Mouse (Mus musculus): Measurements from ENCODE around the gene Myl6b. TPM values are rescaled to one million over a fixed set of nuclear protein-coding genes. Genes with fewer than 3 reads are reported as not detected.

Gene Myl6b
- polyA plus RNA-seq, 1 experiment from 2014 or later = 54.1 TPM

DNA sequence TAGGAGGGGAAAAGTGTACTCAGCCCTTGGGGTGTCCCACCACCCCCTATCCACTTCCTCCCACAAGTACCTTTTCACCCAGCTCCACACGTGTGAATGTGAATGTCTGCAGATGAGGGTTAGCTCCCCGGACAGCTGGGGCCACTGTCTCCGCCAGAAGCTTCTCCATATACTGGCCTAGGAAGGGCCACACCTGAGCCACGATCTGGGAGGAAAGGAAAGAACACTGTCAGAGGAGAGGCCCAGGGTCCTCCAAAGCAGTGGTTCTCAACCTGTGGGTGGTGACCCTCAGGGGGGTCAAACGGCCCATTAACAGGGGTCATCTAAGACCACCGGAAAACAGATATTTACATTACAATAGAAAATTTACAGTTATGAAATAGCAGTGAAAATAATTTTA lies 23.9 kb upstream of the Myl6b start:
- no peak for TF ChIP-seq CTCF (IDR thresholded peaks at IDR 0.05)
- POLR2A ChIA-PET = interaction anchor here (1.1 kb wide), 1 partner anchor 10 kb away, joined by 5 read pairs; no protein-coding TSS in a partner anchor
- CTCF ChIA-PET = interaction anchor here (2.4 kb wide), 1 partner anchor 10 kb away, joined by 6 read pairs; no protein-coding TSS in a partner anchor
- in situ Hi-C loops (cut with MboI; ENCODE audit: low pct_unique_long_range_greater_than_20kb) = no loop called here
- no peaks in the 10 kb centered on the region for H3K27me3 ChIP-seq
- DNase-seq (ENCODE audit: low read depth, low spot score) (no peak), ATAC-seq (no peak)

- no peak for TF ChIP-seq CTCF (IDR thresholded peaks at IDR 0.05)
- CTCF ChIA-PET = interaction anchor here (1.3 to 3.1 kb wide), 3 partner anchors 11 to 22 kb away, joined by 3 to 7 read pairs (median 6); partner anchors contain the start of gene Myl6b
- no peaks in the 10 kb centered on the region for H3K27me3 ChIP-seq
- POLR2A ChIA-PET = no interaction called here
- in situ Hi-C loops (cut with MboI; ENCODE audit: low pct_unique_long_range_greater_than_20kb) = no loop called here
- ATAC-seq (no peak), DNase-seq (ENCODE audit: low read depth, low spot score) (no peak)
Observed at GRCm38 (mm10) chr10:128520591-128520990, 22.1 kb upstream of the Myl6b start.

DNA sequence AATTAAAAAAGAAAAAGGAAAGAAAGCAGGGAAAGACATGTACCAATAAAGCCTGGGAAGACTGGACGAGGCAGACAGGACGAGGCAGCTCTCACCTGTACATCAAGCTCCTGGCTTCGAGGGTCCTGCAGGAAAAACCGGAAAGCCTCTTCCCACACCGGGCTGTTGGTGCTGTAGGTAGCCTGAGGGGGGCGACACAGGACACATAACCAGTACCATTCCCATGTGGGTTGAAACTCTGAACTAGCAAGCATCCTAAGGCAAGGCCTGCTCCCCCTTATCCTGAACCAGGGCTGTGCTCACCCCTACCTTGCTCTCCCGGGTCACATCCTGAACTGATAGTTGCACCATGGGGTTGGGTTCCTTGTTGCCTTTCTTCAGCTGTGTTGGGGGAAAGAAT lies 20.3 kb upstream of the Myl6b start:
- in situ Hi-C loops (cut with MboI; ENCODE audit: low pct_unique_long_range_greater_than_20kb) = no loop called here
- DNase-seq (ENCODE audit: low read depth, low spot score) (no peak), ATAC-seq (no peak)
- TF ChIP-seq CTCF (IDR thresholded peaks at IDR 0.05) = no peak
- no peaks in the 10 kb centered on the region for H3K27me3 ChIP-seq
- POLR2A ChIA-PET = interaction anchor here (0.7 to 1.3 kb wide), 2 partner anchors 9 to 15 kb away, joined by 3 to 7 read pairs; no protein-coding TSS in a partner anchor
- CTCF ChIA-PET = interaction anchor here (1.3 to 3.1 kb wide), 6 partner anchors 9 to 22 kb away, joined by 3 to 8 read pairs (median 6); no protein-coding TSS in a partner anchor

DNA sequence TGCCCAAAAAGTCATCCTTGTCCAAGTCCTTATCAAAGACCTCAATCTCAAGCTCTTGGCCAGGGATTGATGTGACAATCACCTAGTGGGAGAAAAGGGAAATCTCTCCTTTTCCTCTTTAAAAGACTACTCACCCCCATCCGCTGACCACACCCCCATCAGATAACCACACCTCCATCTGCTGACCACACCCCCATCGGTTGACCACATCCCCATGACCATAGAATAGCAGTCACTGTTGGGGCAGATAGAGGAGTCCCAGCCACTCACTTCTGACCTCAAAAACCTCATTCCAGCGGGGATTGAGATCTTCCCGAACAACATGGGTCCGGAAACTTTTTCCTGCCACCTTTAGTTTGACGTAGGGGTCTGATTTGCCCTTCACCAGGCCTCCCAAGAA lies 18.2 kb upstream of the Myl6b start:
- H3K27me3 ChIP-seq = no peaks in the 10 kb centered on the region
- in situ Hi-C loops (cut with MboI; ENCODE audit: low pct_unique_long_range_greater_than_20kb) = no loop called here
- no peak for ATAC-seq

GRCm38 (mm10) chr10:128516029-128516428 lies 17.5 kb upstream of the Myl6b start:
- H3K27me3 ChIP-seq = no peaks in the 10 kb centered on the region
- no peak for TF ChIP-seq CTCF (IDR thresholded peaks at IDR 0.05)
- in situ Hi-C loops (cut with MboI; ENCODE audit: low pct_unique_long_range_greater_than_20kb) = no loop called here
- DNase-seq (ENCODE audit: low read depth, low spot score) (no peak), ATAC-seq (no peak)
- ChIA-PET POLR2A (no interaction called here), CTCF (interaction anchor here (1.2 kb wide), 1 partner anchor 97 kb away, joined by 3 read pairs; no protein-coding TSS in a partner anchor)

More for the DNA sequence above, 18.2 kb upstream of the Myl6b start:
- DNase-seq (ENCODE audit: low read depth, low spot score) = no peak
- no peak for TF ChIP-seq CTCF (IDR thresholded peaks at IDR 0.05)
- POLR2A ChIA-PET = no interaction called here
- CTCF ChIA-PET = no interaction called here

DNA sequence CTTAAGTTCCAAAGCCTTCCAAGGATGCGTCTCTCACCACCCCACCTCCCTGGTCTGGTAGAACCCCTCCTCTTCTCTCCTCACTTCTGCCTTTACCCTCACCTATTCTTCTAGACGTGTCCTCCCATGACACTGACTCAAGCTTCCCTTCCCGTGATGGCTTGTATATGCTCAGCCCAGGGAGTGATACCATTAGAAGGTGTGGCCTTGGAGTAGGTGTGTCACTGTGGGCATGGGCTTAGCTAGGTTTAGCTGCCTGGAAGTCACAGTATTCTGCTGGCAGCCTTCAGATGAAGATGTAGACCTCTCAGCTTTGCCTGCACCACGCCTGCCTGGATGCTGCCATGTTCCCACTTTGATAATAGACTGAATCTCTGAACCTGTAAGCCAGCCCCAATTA lies 16.6 kb upstream of the Myl6b start:
- DNase-seq (ENCODE audit: low read depth, low spot score) (no peak), ATAC-seq (no peak)
- no peak for TF ChIP-seq CTCF (IDR thresholded peaks at IDR 0.05)
- no peaks in the 10 kb centered on the region for H3K27me3 ChIP-seq
- in situ Hi-C loops (cut with MboI; ENCODE audit: low pct_unique_long_range_greater_than_20kb) = no loop called here
- POLR2A ChIA-PET = interaction anchor here (3.9 kb wide), 1 partner anchor 10 kb away, joined by 12 read pairs; the partner anchor contains the start of gene Esyt1
- CTCF ChIA-PET = interaction anchor here (1.2 kb wide), 1 partner anchor 98 kb away, joined by 3 read pairs; no protein-coding TSS in a partner anchor

DNA sequence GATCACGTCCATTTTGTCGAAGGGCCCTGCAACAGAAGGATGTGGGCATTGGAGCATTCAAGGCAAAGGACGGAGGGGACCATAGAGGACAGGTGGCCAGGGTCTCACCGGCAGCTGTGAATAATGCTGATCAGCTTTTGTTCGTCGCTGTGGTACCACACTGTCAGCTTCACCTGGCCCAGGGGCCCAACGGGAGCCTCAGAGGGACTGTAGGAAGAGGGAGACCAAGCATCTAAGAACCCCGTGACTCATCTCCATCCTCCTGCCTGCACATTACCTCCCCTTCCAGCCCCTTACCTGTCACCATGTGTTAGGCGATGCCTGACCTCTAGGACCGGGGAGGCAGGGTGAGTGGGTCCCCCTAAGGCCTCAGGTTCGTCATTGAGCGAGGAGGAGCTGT lies 13.3 kb upstream of the Myl6b start:
- no peak for DNase-seq (ENCODE audit: low read depth, low spot score)
- no peak for ATAC-seq
- ChIA-PET POLR2A (interaction anchor here (1.5 to 3.9 kb wide), 2 partner anchors 10 to 13 kb away, joined by 5 to 12 read pairs; partner anchors contain the start of gene Esyt1), CTCF (interaction anchor here (0.5 to 3.0 kb wide), 4 partner anchors 15 to 496 kb away, joined by 3 to 12 read pairs (median 4); partner anchors contain the start of gene Esyt1)
- in situ Hi-C loops (cut with MboI; ENCODE audit: low pct_unique_long_range_greater_than_20kb) = no loop called here
- no peaks in the 10 kb centered on the region for H3K27me3 ChIP-seq
- TF ChIP-seq CTCF (IDR thresholded peaks at IDR 0.05) = no peak

- POLR2A ChIA-PET = interaction anchor here (1.5 kb wide), 1 partner anchor 11 kb away, joined by 5 read pairs; no protein-coding TSS in a partner anchor
- no peak for ATAC-seq
- CTCF ChIA-PET = interaction anchor here (1.2 kb wide), 1 partner anchor 13 kb away, joined by 3 read pairs; no protein-coding TSS in a partner anchor
- TF ChIP-seq CTCF (IDR thresholded peaks at IDR 0.05) = no peak
- H3K27me3 ChIP-seq = no peaks in the 10 kb centered on the region
- in situ Hi-C loops (cut with MboI; ENCODE audit: low pct_unique_long_range_greater_than_20kb) = no loop called here
- no peak for DNase-seq (ENCODE audit: low read depth, low spot score)
Observed at GRCm38 (mm10) chr10:128511189-128511588, 12.7 kb upstream of the Myl6b start.

- no peaks in the 10 kb centered on the region for H3K27me3 ChIP-seq
- ChIA-PET CTCF (interaction anchor here (1.2 to 1.3 kb wide), 2 partner anchors 14 to 22 kb away, joined by 3 read pairs; no protein-coding TSS in a partner anchor), POLR2A (interaction anchor here (1.3 kb wide), 1 partner anchor 9 kb away, joined by 7 read pairs; no protein-coding TSS in a partner anchor)
- DNase-seq (ENCODE audit: low read depth, low spot score) (no peak), ATAC-seq (no peak)
- in situ Hi-C loops (cut with MboI; ENCODE audit: low pct_unique_long_range_greater_than_20kb) = no loop called here
- no peak for TF ChIP-seq CTCF (IDR thresholded peaks at IDR 0.05)
Observed at GRCm38 (mm10) chr10:128510301-128510700, 11.8 kb upstream of the Myl6b start.

DNA sequence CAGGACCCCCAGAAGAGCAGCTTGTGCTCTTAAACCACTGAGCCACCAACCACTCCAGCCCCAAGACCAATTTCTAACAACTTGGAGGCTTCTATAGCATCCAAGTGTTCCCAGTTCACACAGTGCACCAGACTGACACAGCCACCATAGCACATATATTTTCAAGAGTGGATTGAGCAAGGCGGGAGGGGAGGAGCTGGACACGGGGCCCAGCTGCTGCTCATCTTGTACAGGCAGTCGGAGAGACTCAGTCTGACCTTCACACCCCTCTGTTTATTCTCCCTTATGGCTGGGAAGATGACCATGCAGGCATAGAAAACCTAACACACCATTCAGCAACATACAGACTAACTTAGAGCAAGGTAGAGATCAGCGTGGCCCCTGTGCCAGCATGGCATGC lies 11.3 kb upstream of the Myl6b start:
- in situ Hi-C loops (cut with MboI; ENCODE audit: low pct_unique_long_range_greater_than_20kb) = no loop called here
- DNase-seq (ENCODE audit: low read depth, low spot score) (no peak), ATAC-seq (no peak)
- no peak for TF ChIP-seq CTCF (IDR thresholded peaks at IDR 0.05)
- H3K27me3 ChIP-seq = no peaks in the 10 kb centered on the region
- ChIA-PET CTCF (interaction anchor here (1.2 to 1.3 kb wide), 3 partner anchors 10 to 21 kb away, joined by 3 read pairs; no protein-coding TSS in a partner anchor), POLR2A (interaction anchor here (0.6 to 1.3 kb wide), 2 partner anchors 9 to 21 kb away, joined by 4 to 7 read pairs; no protein-coding TSS in a partner anchor)

- in situ Hi-C loops (cut with MboI; ENCODE audit: low pct_unique_long_range_greater_than_20kb) = no loop called here
- ChIA-PET POLR2A (interaction anchor here (0.6 to 1.3 kb wide), 2 partner anchors 10 to 22 kb away, joined by 4 to 7 read pairs; no protein-coding TSS in a partner anchor), CTCF (interaction anchor here (1.3 to 1.6 kb wide), 3 partner anchors 10 to 21 kb away, joined by 3 read pairs; no protein-coding TSS in a partner anchor)
- DNase-seq (ENCODE audit: low read depth, low spot score) (no peak), ATAC-seq (no peak)
- TF ChIP-seq CTCF (IDR thresholded peaks at IDR 0.05) = no peak
- no peaks in the 10 kb centered on the region for H3K27me3 ChIP-seq
Observed at GRCm38 (mm10) chr10:128509203-128509602, 10.7 kb upstream of the Myl6b start.

Measured in Patski (cell line).